Mouse (Mus musculus): ENCODE results near the gene Trim30b. TPM values are rescaled to one million over a fixed set of nuclear protein-coding genes. Genes with fewer than 3 reads are reported as not detected.

Gene Trim30b
- total RNA-seq, 2 experiments from 2014 or later = not detected

- DNase-seq = no peak
- intact Hi-C loops (cut with DNase I) = no loop called here
- TF ChIP-seq CTCF (IDR thresholded peaks at IDR 0.05) = no peak
- H3K27ac ChIP-seq = peak overlapping the region; percentile 79
- peak overlapping the region; percentile 75 for H3K4me3 ChIP-seq
These were observed 54.8 kb downstream of the Trim30b start for GRCm38 (mm10) chr7:104314796-104315353.

Other genes with a start within 250 kb of the Trim30b start
- gene Ubqln5, start 240.1 kb downstream of the Trim30b start, total RNA-seq (2021) = not detected
- gene Olfr643, start 232.5 kb downstream of the Trim30b start, total RNA-seq (2021) = not detected
- gene Ubqln3, start 226.6 kb downstream of the Trim30b start, total RNA-seq (2021) = not detected
- gene Ubqlnl, start 219.3 kb downstream of the Trim30b start, total RNA-seq (2021) = not detected
- not detected for gene Olfm5, start 205.1 kb downstream of the Trim30b start, total RNA-seq (2021)
- not detected for gene Olfr648, start 186.5 kb downstream of the Trim30b start, total RNA-seq (2021)
- gene Olfr649, start 173.9 kb downstream of the Trim30b start, total RNA-seq (2021) = not detected
- gene Trim6, start 151.1 kb downstream of the Trim30b start, total RNA-seq (2021) = under 1 TPM in 1 of 2 experiments, not detected in 1; 0.25 TPM
- gene Trim34a, start 125.4 kb downstream of the Trim30b start, total RNA-seq (2021) = 1 to 10 TPM; 1.0 to 1.3 TPM
- gene Trim5, start 81.8 kb downstream of the Trim30b start, total RNA-seq (2021) = under 1 TPM; 0.66 to 0.75 TPM
- gene Trim12a, start 54.4 kb downstream of the Trim30b start, total RNA-seq (2021) = 1 to 10 TPM; 2.2 to 3.4 TPM
- not detected for gene Trim34b, start 40.4 kb downstream of the Trim30b start, total RNA-seq (2021)
- 1 to 10 TPM; 2.1 to 2.5 TPM for gene Trim12c, start 16.5 kb downstream of the Trim30b start, total RNA-seq (2021)
- gene Trim30c, start 31.0 kb upstream of the Trim30b start, total RNA-seq (2021) = under 1 TPM in 1 of 2 experiments, not detected in 1; 0.25 TPM
- gene Trim30a, start 95.3 kb upstream of the Trim30b start, total RNA-seq (2021) = 1 to 10 TPM in 1 of 2 experiments, under 1 TPM in 1; 0.64 to 1.5 TPM
- under 1 TPM; 0.33 to 0.56 TPM for gene Trim30d, start 138.0 kb upstream of the Trim30b start, total RNA-seq (2021)
- gene Olfr651, start 180.2 kb upstream of the Trim30b start, total RNA-seq (2021) = not detected
- gene Olfr652, start 191.0 kb upstream of the Trim30b start, total RNA-seq (2021) = not detected
- gene Olfr653, start 207.4 kb upstream of the Trim30b start, total RNA-seq (2021) = not detected
- gene Olfr654, start 217.1 kb upstream of the Trim30b start, total RNA-seq (2021) = not detected
- not detected for gene Olfr655, start 231.9 kb upstream of the Trim30b start, total RNA-seq (2021)
- gene Olfr656, start 244.1 kb upstream of the Trim30b start, total RNA-seq (2021) = not detected